Mouse (Mus musculus) embryonic fibroblast, embryonic 13.5 days (primary cell): ENCODE measurements at regions not wholly inside any gene's neighbourhood (a gene's known extent, or its start where the extent isn't known, plus 50 kb on each side); places are given as distances from the start of the nearest gene placed in this dataset.

ENCODE experiments used
- CTCF ChIP-seq: IDR thresholded peaks from 2 replicates; pipeline ENCODE4 v1.5.1; 2011; ENCODE audit warnings: mild to moderate bottlenecking, control low read depth, low read length, moderate library complexity, borderline replicate concordance; ENCODE audit not compliant: insufficient read depth
- POLR2A ChIP-seq: IDR thresholded peaks from 2 replicates; pipeline ENCODE4 v1.6.1; 2011; ENCODE audit warnings: low read depth, mild to moderate bottlenecking, control low read depth, low read length, moderate library complexity

DNA sequence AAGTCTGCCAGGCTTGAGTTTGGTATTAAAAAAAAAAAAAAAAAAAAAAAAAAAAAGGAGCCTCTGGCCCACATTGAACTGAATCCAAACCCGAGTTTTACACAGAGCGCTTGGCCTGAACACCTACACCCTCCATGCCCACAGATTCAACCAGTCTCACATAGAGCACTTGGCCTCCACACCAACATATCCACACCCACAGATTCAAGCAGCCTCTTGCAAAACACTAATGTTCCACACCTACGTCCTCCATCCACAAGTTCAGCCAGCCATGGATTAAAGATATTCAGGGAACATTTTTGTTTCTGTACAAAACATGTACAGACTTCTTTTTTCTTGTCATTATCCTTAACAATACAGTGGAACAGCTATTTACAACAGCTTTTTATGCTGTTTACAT is 63.3 kb upstream of the Usp47 start:
- TF ChIP-seq POLR2A = no peak
- no peak for TF ChIP-seq CTCF
